Mouse (Mus musculus): ENCODE measurements around the gene Plod3. TPM values are rescaled to one million over a fixed set of nuclear protein-coding genes. Genes with fewer than 3 reads are reported as not detected.
A peak's percentile ranks its signal among the peaks of the same experiment; 100 is the strongest.

Plod3 gene
- polyA plus RNA-seq, 1 experiment from 2014 or later, result 34.8 TPM

DNA sequence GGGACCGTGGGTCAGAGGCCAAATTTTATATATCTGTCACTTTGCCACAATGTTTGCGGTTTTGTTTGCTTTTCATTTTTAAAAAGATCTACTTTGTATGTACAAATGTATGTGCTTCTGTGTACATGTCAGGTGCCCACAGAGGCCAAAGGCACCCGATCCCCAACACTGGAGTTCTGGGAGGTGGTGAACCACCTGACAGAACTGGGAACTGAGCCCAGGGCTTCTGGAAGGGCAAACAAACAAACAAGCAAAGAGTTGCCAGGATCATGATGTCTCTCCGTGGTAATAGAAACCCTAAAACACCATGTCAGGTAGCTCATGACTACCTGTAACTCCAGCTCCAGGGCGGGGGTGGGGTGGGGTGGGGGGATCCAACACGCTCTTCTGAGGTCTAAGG, 26.8 kb upstream of the Plod3 start:
- Histone ChIP-seq H3K36me3 (ENCODE audit: control insufficient read depth, insufficient read depth, low read length) (peaks cover 7% of the 10 kb centered on the region; the same call in 1 of the 2 replicates), H3K4me3 (ENCODE audit: low read depth, low read length) (no peak overlapping the region), H3K9me3 (ENCODE audit: control insufficient read depth, low read length) (no peaks in the 10 kb centered on the region), H3K4me1 (ENCODE audit: control insufficient read depth, insufficient read depth, low read length) (peaks cover 7% of the 10 kb centered on the region; the same call in 1 of the 2 replicates), H3K27me3 (ENCODE audit: control insufficient read depth, insufficient read depth, low read length) (no peaks in the 10 kb centered on the region), H3K4me2 (ENCODE audit: low read depth) (no peak overlapping the region), H3K9ac (ENCODE audit: low read length) (no peak overlapping the region), H3K27ac (ENCODE audit: low read depth, low read length) (no peak overlapping the region)
- WGBS, result 93% methylated on average over 6 of the region's 6 CpGs
- DNase-seq (ENCODE audit: low spot score) (peak; percentile 3), ATAC-seq (ENCODE audit: insufficient read depth, low FRiP score, low TSS enrichment) (no peak)

DNA sequence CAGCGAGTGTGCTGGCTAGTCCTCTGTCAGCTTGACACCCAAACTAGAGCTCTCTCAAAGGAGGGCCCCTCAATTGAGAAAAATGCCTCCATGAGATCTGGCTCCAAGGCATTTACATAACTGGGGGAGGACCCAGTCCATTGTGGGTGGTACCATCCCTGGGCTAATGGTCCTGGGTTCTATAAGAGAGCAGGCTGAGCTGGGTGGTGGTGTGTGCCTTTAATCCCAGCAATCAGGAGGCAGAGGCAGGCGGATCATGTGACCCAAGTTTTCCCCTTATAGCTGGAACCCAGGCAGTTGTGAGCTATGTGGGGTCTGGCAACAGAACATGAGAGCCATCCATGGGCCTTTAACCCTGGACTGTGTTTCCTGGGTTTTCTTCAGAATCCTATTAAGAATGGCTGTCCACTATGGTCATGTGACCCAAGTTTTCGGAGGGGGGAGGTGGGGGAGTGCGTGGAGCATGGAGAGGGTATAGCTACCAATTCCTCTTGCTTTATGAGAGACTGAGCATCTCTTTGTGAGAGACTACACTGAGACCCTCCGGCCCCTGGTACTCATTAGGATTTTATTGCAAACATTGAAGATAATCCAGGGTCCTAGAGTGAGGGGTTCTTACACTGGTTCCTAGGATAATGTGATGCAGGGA, 25.4 kb upstream of the Plod3 start:
- ATAC-seq (ENCODE audit: insufficient read depth, low FRiP score, low TSS enrichment) (peak; percentile 25), DNase-seq (ENCODE audit: low spot score) (no peak)
- H3K9me3 ChIP-seq (ENCODE audit: control insufficient read depth, low read length), result no peaks in the 10 kb centered on the region
- H3K36me3 ChIP-seq (ENCODE audit: control insufficient read depth, insufficient read depth, low read length), result peaks cover 14% of the 10 kb centered on the region; the same call in 1 of the 2 replicates
- H3K4me2 ChIP-seq (ENCODE audit: low read depth), result peak overlapping the region; percentile 64
- H3K9ac ChIP-seq (ENCODE audit: low read length), result peak overlapping the region; percentile 74
- 28% methylated on average over 5 of the region's 5 CpGs for WGBS
- H3K4me3 ChIP-seq (ENCODE audit: low read depth, low read length), result peak overlapping the region; percentile 64
- peak overlapping the region; percentile 75 for H3K27ac ChIP-seq (ENCODE audit: low read depth, low read length)
- H3K4me1 ChIP-seq (ENCODE audit: control insufficient read depth, insufficient read depth, low read length), result peaks cover 11% of the 10 kb centered on the region; the same call in 1 of the 2 replicates
- no peaks in the 10 kb centered on the region for H3K27me3 ChIP-seq (ENCODE audit: control insufficient read depth, insufficient read depth, low read length)

- H3K27me3 ChIP-seq (ENCODE audit: control insufficient read depth, insufficient read depth, low read length), result no peaks in the 10 kb centered on the region
- 0% methylated on average over 20 of the region's 20 CpGs for WGBS
- DNase-seq (ENCODE audit: low spot score), result peak; percentile 91
- H3K9ac ChIP-seq (ENCODE audit: low read length), result peak overlapping the region; percentile 74
- H3K4me3 ChIP-seq (ENCODE audit: low read depth, low read length), result peak overlapping the region; percentile 64
- peak overlapping the region; percentile 64 for H3K4me2 ChIP-seq (ENCODE audit: low read depth)
- ATAC-seq (ENCODE audit: insufficient read depth, low FRiP score, low TSS enrichment), result peak; percentile 88
- H3K9me3 ChIP-seq (ENCODE audit: control insufficient read depth, low read length), result no peaks in the 10 kb centered on the region
- peaks cover 14% of the 10 kb centered on the region; the same call in 1 of the 2 replicates for H3K36me3 ChIP-seq (ENCODE audit: control insufficient read depth, insufficient read depth, low read length)
- H3K4me1 ChIP-seq (ENCODE audit: control insufficient read depth, insufficient read depth, low read length), result peaks cover 11% of the 10 kb centered on the region; the same call in 1 of the 2 replicates
- H3K27ac ChIP-seq (ENCODE audit: low read depth, low read length), result peak overlapping the region; percentile 75
These were observed 24.8 kb upstream of the Plod3 start for GRCm38 (mm10) chr5:136961983-136962461.

DNA sequence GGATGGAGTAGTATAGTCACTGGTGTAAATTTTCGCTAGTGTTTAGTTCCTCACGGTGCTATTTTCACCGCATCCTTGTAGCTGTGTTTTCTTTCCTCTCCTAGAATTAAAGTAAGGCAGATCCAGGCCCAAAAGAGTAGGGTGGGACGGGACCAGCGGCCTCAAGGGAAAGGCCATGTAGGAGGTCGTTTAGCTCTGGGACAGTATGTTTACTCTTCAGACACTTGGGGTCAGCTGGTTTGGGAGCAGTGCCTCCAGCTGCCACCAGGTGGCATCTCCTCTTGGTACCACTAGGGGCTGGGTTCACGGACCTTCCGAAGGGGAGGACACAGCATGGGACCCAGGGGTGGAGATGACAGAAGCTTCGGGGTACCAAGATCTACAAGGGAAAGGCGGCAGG, 24.3 kb upstream of the Plod3 start:
- no peaks in the 10 kb centered on the region for H3K27me3 ChIP-seq (ENCODE audit: control insufficient read depth, insufficient read depth, low read length)
- under 1% methylated on average over 10 of the region's 10 CpGs for WGBS
- ATAC-seq (ENCODE audit: insufficient read depth, low FRiP score, low TSS enrichment) (peak; percentile 64), DNase-seq (ENCODE audit: low spot score) (peak; percentile 84)
- H3K9ac ChIP-seq (ENCODE audit: low read length), result peak overlapping the region; percentile 74
- peak overlapping the region; percentile 64 for H3K4me3 ChIP-seq (ENCODE audit: low read depth, low read length)
- H3K4me1 ChIP-seq (ENCODE audit: control insufficient read depth, insufficient read depth, low read length), result peaks cover 11% of the 10 kb centered on the region; the same call in 1 of the 2 replicates
- peak overlapping the region; percentile 64 for H3K4me2 ChIP-seq (ENCODE audit: low read depth)
- H3K27ac ChIP-seq (ENCODE audit: low read depth, low read length), result peak overlapping the region; percentile 75; the same call in 1 of the 2 replicates
- H3K36me3 ChIP-seq (ENCODE audit: control insufficient read depth, insufficient read depth, low read length), result peaks cover 14% of the 10 kb centered on the region; the same call in 1 of the 2 replicates
- H3K9me3 ChIP-seq (ENCODE audit: control insufficient read depth, low read length), result no peaks in the 10 kb centered on the region

DNA sequence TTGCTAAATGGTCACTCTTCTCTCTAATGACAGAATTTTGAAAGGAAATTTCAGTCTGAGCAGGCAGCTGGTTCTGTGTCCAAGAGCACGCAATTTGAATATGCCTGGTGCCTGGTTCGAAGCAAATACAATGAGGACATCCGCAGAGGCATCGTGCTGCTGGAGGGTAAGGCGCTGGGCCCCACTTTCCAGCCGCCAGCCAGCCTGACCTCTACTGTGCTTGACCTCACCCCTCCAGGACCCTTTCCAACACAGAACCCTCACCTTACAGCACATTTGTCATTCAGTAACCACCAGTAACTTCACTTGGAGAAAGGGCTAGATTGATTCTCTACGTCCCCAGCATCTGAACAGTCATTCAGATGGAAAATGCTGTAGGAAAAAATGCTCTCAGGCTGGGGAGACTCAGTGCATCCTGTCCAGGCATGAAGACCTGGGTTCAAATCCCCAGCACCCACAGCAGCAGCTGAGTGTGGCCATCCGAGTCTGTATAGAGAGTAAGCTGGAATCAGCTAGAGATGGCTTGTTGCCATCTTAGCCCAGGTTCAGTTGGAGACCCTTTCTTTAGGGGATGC, 23.8 kb upstream of the Plod3 start:
- H3K27ac ChIP-seq (ENCODE audit: low read depth, low read length), result no peak overlapping the region
- peaks cover 14% of the 10 kb centered on the region; the same call in 1 of the 2 replicates for H3K36me3 ChIP-seq (ENCODE audit: control insufficient read depth, insufficient read depth, low read length)
- no peaks in the 10 kb centered on the region for H3K9me3 ChIP-seq (ENCODE audit: control insufficient read depth, low read length)
- H3K4me2 ChIP-seq (ENCODE audit: low read depth), result peak overlapping the region; percentile 64
- peak overlapping the region; percentile 74; the same call in 1 of the 2 replicates for H3K9ac ChIP-seq (ENCODE audit: low read length)
- ATAC-seq (ENCODE audit: insufficient read depth, low FRiP score, low TSS enrichment) (no peak), DNase-seq (ENCODE audit: low spot score) (peak; percentile 8)
- WGBS, result 81% methylated on average over 8 of the region's 8 CpGs
- H3K4me1 ChIP-seq (ENCODE audit: control insufficient read depth, insufficient read depth, low read length), result peaks cover 11% of the 10 kb centered on the region; the same call in 1 of the 2 replicates
- no peaks in the 10 kb centered on the region for H3K27me3 ChIP-seq (ENCODE audit: control insufficient read depth, insufficient read depth, low read length)
- H3K4me3 ChIP-seq (ENCODE audit: low read depth, low read length), result peak overlapping the region; percentile 64

DNA sequence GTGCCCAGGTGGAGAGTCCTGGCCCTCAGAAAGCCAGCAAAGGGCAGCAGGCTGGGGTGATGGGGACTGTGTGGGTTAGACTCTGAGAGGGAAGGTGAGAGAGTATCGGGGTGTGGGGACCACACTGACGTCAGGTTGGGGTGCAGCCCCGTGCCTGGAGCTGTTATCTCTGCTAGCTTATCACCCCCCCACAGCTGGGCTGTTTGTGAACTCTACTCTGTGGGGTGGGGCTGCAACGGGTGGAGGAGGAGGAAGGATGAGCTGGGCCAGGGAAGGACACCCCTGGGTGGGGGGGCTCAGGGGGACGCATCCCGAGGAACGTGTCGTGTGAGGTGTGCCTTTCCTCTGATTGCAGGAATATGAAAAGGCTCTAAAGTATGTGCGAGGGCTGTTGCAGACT, 21.6 kb upstream of the Plod3 start:
- Histone ChIP-seq H3K4me2 (ENCODE audit: low read depth) (no peak overlapping the region), H3K9me3 (ENCODE audit: control insufficient read depth, low read length) (no peaks in the 10 kb centered on the region), H3K4me1 (ENCODE audit: control insufficient read depth, insufficient read depth, low read length) (peaks cover 11% of the 10 kb centered on the region; the same call in 1 of the 2 replicates), H3K27ac (ENCODE audit: low read depth, low read length) (no peak overlapping the region), H3K9ac (ENCODE audit: low read length) (no peak overlapping the region), H3K36me3 (ENCODE audit: control insufficient read depth, insufficient read depth, low read length) (peaks cover 14% of the 10 kb centered on the region; the same call in 1 of the 2 replicates), H3K27me3 (ENCODE audit: control insufficient read depth, insufficient read depth, low read length) (no peaks in the 10 kb centered on the region), H3K4me3 (ENCODE audit: low read depth, low read length) (no peak overlapping the region)
- 87% methylated on average over 7 of the region's 9 CpGs for WGBS
- ATAC-seq (ENCODE audit: insufficient read depth, low FRiP score, low TSS enrichment) (no peak), DNase-seq (ENCODE audit: low spot score) (peak; percentile 7)

DNA sequence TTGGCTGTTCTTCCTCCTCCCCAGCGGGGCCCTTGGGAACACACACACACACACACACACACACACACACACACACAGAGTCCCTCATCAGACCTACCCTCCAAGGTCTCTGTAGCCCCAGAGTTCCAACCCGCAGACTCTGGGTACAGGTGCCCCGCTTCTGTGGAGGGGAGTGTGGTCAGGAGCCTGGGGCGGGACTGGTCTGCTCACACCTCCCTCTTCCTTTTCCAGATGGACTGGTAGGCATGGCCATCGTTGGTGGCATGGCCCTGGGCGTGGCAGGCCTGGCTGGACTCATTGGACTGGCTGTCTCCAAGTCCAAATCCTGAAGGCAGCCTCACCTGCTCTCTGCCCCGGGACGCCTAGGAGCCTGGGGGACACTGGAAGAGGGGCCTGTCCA, 21.1 kb upstream of the Plod3 start:
- no peak overlapping the region for H3K4me3 ChIP-seq (ENCODE audit: low read depth, low read length)
- H3K4me1 ChIP-seq (ENCODE audit: control insufficient read depth, insufficient read depth, low read length), result peaks cover 11% of the 10 kb centered on the region; the same call in 1 of the 2 replicates
- no peak overlapping the region for H3K4me2 ChIP-seq (ENCODE audit: low read depth)
- WGBS, result 85% methylated on average over 7 of the region's 8 CpGs
- H3K9ac ChIP-seq (ENCODE audit: low read length), result no peak overlapping the region
- peak; percentile 4 for DNase-seq (ENCODE audit: low spot score)
- no peaks in the 10 kb centered on the region for H3K9me3 ChIP-seq (ENCODE audit: control insufficient read depth, low read length)
- ATAC-seq (ENCODE audit: insufficient read depth, low FRiP score, low TSS enrichment), result no peak
- no peak overlapping the region for H3K27ac ChIP-seq (ENCODE audit: low read depth, low read length)
- H3K36me3 ChIP-seq (ENCODE audit: control insufficient read depth, insufficient read depth, low read length), result peaks cover 14% of the 10 kb centered on the region; the same call in 1 of the 2 replicates
- H3K27me3 ChIP-seq (ENCODE audit: control insufficient read depth, insufficient read depth, low read length), result no peaks in the 10 kb centered on the region

- Histone ChIP-seq H3K36me3 (ENCODE audit: control insufficient read depth, insufficient read depth, low read length) (peaks cover 14% of the 10 kb centered on the region; the same call in 1 of the 2 replicates), H3K4me3 (ENCODE audit: low read depth, low read length) (no peak within 1 kb of the TSS; the same call in 1 of the 2 replicates), H3K27ac (ENCODE audit: low read depth, low read length) (0 out of 2 replicates have a peak within 1 kb of the TSS, but pooled peaks have one; percentile 39), H3K9ac (ENCODE audit: low read length) (0 out of 2 replicates have a peak within 1 kb of the TSS, but pooled peaks have one; percentile 6), H3K9me3 (ENCODE audit: control insufficient read depth, low read length) (no peaks in the 10 kb centered on the region), H3K4me1 (ENCODE audit: control insufficient read depth, insufficient read depth, low read length) (peaks cover 9% of the 10 kb centered on the region; the same call in 1 of the 2 replicates), H3K27me3 (ENCODE audit: control insufficient read depth, insufficient read depth, low read length) (no peaks in the 10 kb centered on the region), H3K4me2 (ENCODE audit: low read depth) (no peak within 1 kb of the TSS)
- no peak for ATAC-seq (ENCODE audit: insufficient read depth, low FRiP score, low TSS enrichment)
- WGBS, result 74% methylated on average over 6 of the region's 6 CpGs
- no peak for DNase-seq (ENCODE audit: low spot score)
These were observed 20.5 kb upstream of the Plod3 start, which contains the start of gene Cldn15 for GRCm38 (mm10) chr5:136966331-136966730. TSS of gene Cldn15 (plus strand) at chr5:136966616.
